Mouse (Mus musculus): ENCODE data around the gene Cacna2d1. TPM values are rescaled to one million over a fixed set of nuclear protein-coding genes. Genes with fewer than 3 reads are reported as not detected.

The Cacna2d1 gene
- polyA plus RNA-seq, 1 experiment: 27.2 TPM

DNA sequence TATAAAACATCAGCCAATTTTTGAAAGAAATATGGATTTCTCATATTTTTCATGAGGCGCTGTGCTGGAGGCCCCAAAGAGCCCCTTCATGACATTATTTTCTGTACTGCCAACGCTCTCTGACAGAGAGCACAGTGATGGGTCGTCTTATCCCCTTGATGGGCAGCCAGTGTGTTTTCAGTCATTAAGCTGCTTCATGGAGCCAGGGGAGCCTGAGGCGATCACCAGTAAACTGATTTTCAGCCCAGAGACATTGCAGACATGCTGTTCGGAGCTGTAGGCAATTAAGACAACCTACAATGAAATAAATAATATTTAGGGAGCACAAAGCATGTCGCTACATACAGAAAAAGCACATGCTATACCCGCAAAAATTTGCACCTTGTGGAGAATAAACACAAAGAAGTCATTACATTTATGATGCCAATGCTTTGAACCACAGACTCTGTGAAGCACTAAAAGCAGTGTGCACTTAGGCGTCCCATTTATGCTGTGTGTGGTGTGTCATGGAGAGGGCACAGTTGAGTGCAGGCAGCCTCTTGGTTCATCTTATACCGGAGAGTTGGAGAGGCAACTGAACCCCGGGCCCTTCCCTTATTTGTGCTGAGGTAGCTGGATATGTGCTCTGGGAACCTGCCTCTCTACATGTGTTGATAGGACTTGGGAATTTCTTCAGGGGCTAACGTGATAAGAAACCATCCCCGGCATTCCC lies 57.1 kb downstream of the Cacna2d1 start:
- no peak for TF ChIP-seq POLR2A (IDR thresholded peaks at IDR 0.05; ENCODE audit: insufficient read length, low read depth)
- TF ChIP-seq TCF3 (IDR thresholded peaks at IDR 0.05; ENCODE audit: insufficient read length, low read depth): no peak
- TF ChIP-seq POLR2AphosphoS2 (IDR thresholded peaks at IDR 0.05; ENCODE audit: insufficient read length, low read depth): no peak
- no peak for TF ChIP-seq USF1 (IDR thresholded peaks at IDR 0.05; ENCODE audit: low read depth)
- TF ChIP-seq MAX (IDR thresholded peaks at IDR 0.05; ENCODE audit: low read depth): no peak
- no peak for TF ChIP-seq TCF12 (IDR thresholded peaks at IDR 0.05; ENCODE audit: insufficient read depth, poor library complexity, severe bottlenecking)
- no peak for TF ChIP-seq CEBPB (IDR thresholded peaks at IDR 0.05; ENCODE audit: insufficient read depth, poor library complexity, severe bottlenecking)
- TF ChIP-seq MYOD1 (IDR thresholded peaks at IDR 0.05; ENCODE audit: control insufficient read depth in 1 of 3, insufficient read length in 2 of 3, low read depth in 2 of 3): no peak
- no peak for TF ChIP-seq MYOG (IDR thresholded peaks at IDR 0.05; ENCODE audit: control insufficient read depth in 1 of 3, insufficient read depth in 1 of 3, insufficient read length in 2 of 3, low read depth in 2 of 3)
- no peak for TF ChIP-seq E2F4 (IDR thresholded peaks at IDR 0.05; ENCODE audit: insufficient read depth)
- TF ChIP-seq REST (IDR thresholded peaks at IDR 0.05; ENCODE audit: insufficient read depth, insufficient read length): no peak
- TF ChIP-seq SRF (IDR thresholded peaks at IDR 0.05; ENCODE audit: control insufficient read depth, insufficient read length, low read depth): no peak
- Histone ChIP-seq H3K27me3 (ENCODE audit: control insufficient read depth, insufficient read depth, insufficient read length) (no peaks in the 10 kb centered on the region), H3ac (ENCODE audit: control insufficient read depth, insufficient read length) (no peak overlapping the region), H3K79me2 (ENCODE audit: control insufficient read depth, insufficient read depth) (peaks cover 44% of the 10 kb centered on the region), H3K4me2 (ENCODE audit: low read depth) (no peak overlapping the region), H3K4me3 (no peak overlapping the region), H3K36me3 (ENCODE audit: control insufficient read depth, insufficient read depth) (no peaks in the 10 kb centered on the region)

DNA sequence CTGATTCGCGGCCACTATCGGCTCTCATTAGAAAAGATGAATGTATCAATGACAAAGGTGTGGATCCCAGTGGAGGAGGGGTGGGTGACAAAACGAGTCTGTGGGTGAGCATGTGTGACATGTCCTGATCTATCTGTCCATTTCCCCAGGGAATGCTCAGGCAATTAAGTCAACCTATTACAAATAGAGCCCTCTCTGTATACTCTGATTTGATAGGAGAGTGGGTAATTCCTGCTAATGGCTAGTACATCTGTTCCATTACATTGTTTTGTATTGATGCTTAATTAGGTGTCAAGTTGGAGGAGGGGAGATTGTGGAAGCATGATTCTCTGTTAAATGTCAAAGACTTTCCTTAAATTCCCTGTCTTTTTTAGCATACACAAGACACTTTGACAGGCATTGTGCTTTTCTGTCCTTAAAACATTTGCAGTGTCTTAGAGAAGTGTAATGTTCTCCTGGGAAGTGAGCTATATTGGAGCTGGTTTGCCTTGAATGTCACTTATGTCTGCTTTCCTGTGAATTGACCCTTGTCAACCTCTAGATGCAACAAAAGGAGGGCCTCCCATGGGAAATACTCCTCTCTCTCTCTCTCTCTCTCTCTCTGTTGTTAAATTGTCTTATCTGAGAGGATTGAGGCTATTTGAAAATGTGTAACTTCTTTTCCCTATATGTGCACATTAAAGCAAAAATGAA lies 58.9 kb downstream of the Cacna2d1 start:
- Histone ChIP-seq H3K4me3 (no peak overlapping the region), H3K27me3 (ENCODE audit: control insufficient read depth, insufficient read depth, insufficient read length) (no peaks in the 10 kb centered on the region), H3K79me2 (ENCODE audit: control insufficient read depth, insufficient read depth) (peaks cover 39% of the 10 kb centered on the region), H3ac (ENCODE audit: control insufficient read depth, insufficient read length) (no peak overlapping the region), H3K36me3 (ENCODE audit: control insufficient read depth, insufficient read depth) (no peaks in the 10 kb centered on the region), H3K4me2 (ENCODE audit: low read depth) (no peak overlapping the region)
- TF ChIP-seq MYOG (IDR thresholded peaks at IDR 0.05; ENCODE audit: control insufficient read depth in 1 of 3, insufficient read depth in 1 of 3, insufficient read length in 2 of 3, low read depth in 2 of 3): no peak
- TF ChIP-seq POLR2A (IDR thresholded peaks at IDR 0.05; ENCODE audit: insufficient read length, low read depth): no peak
- TF ChIP-seq E2F4 (IDR thresholded peaks at IDR 0.05; ENCODE audit: insufficient read depth): no peak
- TF ChIP-seq POLR2AphosphoS2 (IDR thresholded peaks at IDR 0.05; ENCODE audit: insufficient read length, low read depth): no peak
- no peak for TF ChIP-seq SRF (IDR thresholded peaks at IDR 0.05; ENCODE audit: control insufficient read depth, insufficient read length, low read depth)
- no peak for TF ChIP-seq USF1 (IDR thresholded peaks at IDR 0.05; ENCODE audit: low read depth)
- no peak for TF ChIP-seq CEBPB (IDR thresholded peaks at IDR 0.05; ENCODE audit: insufficient read depth, poor library complexity, severe bottlenecking)
- no peak for TF ChIP-seq TCF12 (IDR thresholded peaks at IDR 0.05; ENCODE audit: insufficient read depth, poor library complexity, severe bottlenecking)
- TF ChIP-seq TCF3 (IDR thresholded peaks at IDR 0.05; ENCODE audit: insufficient read length, low read depth): no peak
- TF ChIP-seq REST (IDR thresholded peaks at IDR 0.05; ENCODE audit: insufficient read depth, insufficient read length): no peak
- no peak for TF ChIP-seq MYOD1 (IDR thresholded peaks at IDR 0.05; ENCODE audit: control insufficient read depth in 1 of 3, insufficient read length in 2 of 3, low read depth in 2 of 3)
- TF ChIP-seq MAX (IDR thresholded peaks at IDR 0.05; ENCODE audit: low read depth): no peak

DNA sequence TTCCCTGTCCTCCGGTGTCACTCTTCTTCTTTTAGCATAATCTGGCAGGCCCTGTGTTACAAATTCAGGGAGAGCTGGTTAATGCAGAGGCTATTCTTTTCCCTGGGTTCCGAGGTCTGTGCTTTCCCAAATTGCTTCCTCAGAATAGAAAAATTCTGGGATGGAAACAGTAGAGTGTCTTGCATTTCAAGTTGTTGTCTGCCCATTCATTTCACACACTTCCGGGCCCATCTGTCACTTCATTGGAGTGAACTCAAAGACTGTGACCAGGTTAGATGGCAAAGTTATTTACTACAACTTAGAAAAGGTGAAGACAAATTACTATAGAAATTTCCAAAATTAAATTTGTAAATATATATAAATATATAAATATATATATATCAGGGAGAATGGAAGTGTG lies 62.7 kb downstream of the Cacna2d1 start:
- Histone ChIP-seq H3K4me2 (ENCODE audit: low read depth) (no peak overlapping the region), H3K79me2 (ENCODE audit: control insufficient read depth, insufficient read depth) (peaks cover 29% of the 10 kb centered on the region), H3K36me3 (ENCODE audit: control insufficient read depth, insufficient read depth) (no peaks in the 10 kb centered on the region), H3ac (ENCODE audit: control insufficient read depth, insufficient read length) (no peak overlapping the region), H3K27me3 (ENCODE audit: control insufficient read depth, insufficient read depth, insufficient read length) (no peaks in the 10 kb centered on the region), H3K4me3 (no peak overlapping the region)
- TF ChIP-seq TCF12 (IDR thresholded peaks at IDR 0.05; ENCODE audit: insufficient read depth, poor library complexity, severe bottlenecking): no peak
- TF ChIP-seq MYOG (IDR thresholded peaks at IDR 0.05; ENCODE audit: control insufficient read depth in 1 of 3, insufficient read depth in 1 of 3, insufficient read length in 2 of 3, low read depth in 2 of 3): no peak
- TF ChIP-seq POLR2AphosphoS2 (IDR thresholded peaks at IDR 0.05; ENCODE audit: insufficient read length, low read depth): no peak
- no peak for TF ChIP-seq REST (IDR thresholded peaks at IDR 0.05; ENCODE audit: insufficient read depth, insufficient read length)
- no peak for TF ChIP-seq E2F4 (IDR thresholded peaks at IDR 0.05; ENCODE audit: insufficient read depth)
- no peak for TF ChIP-seq SRF (IDR thresholded peaks at IDR 0.05; ENCODE audit: control insufficient read depth, insufficient read length, low read depth)
- no peak for TF ChIP-seq MYOD1 (IDR thresholded peaks at IDR 0.05; ENCODE audit: control insufficient read depth in 1 of 3, insufficient read length in 2 of 3, low read depth in 2 of 3)
- TF ChIP-seq TCF3 (IDR thresholded peaks at IDR 0.05; ENCODE audit: insufficient read length, low read depth): no peak
- TF ChIP-seq POLR2A (IDR thresholded peaks at IDR 0.05; ENCODE audit: insufficient read length, low read depth): no peak
- TF ChIP-seq MAX (IDR thresholded peaks at IDR 0.05; ENCODE audit: low read depth): no peak
- no peak for TF ChIP-seq USF1 (IDR thresholded peaks at IDR 0.05; ENCODE audit: low read depth)

DNA sequence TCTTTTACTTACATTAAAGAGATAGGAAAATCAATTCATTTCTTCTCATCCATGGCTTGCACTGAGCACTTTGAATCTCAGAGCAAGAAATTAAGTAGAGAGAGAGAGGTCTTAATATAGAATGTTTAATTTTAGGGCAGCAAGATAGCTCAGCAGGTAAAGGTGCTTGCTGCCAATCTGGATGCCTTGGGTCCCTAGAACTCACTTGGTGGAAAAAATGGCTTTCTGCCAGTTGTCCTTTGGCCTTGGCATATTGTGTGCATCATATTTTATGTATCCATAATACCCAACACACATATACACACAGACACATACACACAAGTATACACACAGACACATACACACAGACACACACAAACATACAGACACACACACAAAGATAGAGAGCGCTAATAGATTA lies 63.3 kb downstream of the Cacna2d1 start:
- Histone ChIP-seq H3K4me3 (no peak overlapping the region), H3ac (ENCODE audit: control insufficient read depth, insufficient read length) (no peak overlapping the region), H3K27me3 (ENCODE audit: control insufficient read depth, insufficient read depth, insufficient read length) (no peaks in the 10 kb centered on the region), H3K36me3 (ENCODE audit: control insufficient read depth, insufficient read depth) (no peaks in the 10 kb centered on the region), H3K4me2 (ENCODE audit: low read depth) (no peak overlapping the region), H3K79me2 (ENCODE audit: control insufficient read depth, insufficient read depth) (peaks cover 28% of the 10 kb centered on the region)
- TF ChIP-seq CEBPB (IDR thresholded peaks at IDR 0.05; ENCODE audit: insufficient read depth, poor library complexity, severe bottlenecking) (no peak), MAX (IDR thresholded peaks at IDR 0.05; ENCODE audit: low read depth) (no peak), MYOD1 (IDR thresholded peaks at IDR 0.05; ENCODE audit: control insufficient read depth in 1 of 3, insufficient read length in 2 of 3, low read depth in 2 of 3) (no peak), TCF12 (IDR thresholded peaks at IDR 0.05; ENCODE audit: insufficient read depth, poor library complexity, severe bottlenecking) (no peak), SRF (IDR thresholded peaks at IDR 0.05; ENCODE audit: control insufficient read depth, insufficient read length, low read depth) (no peak), REST (IDR thresholded peaks at IDR 0.05; ENCODE audit: insufficient read depth, insufficient read length) (no peak), POLR2A (IDR thresholded peaks at IDR 0.05; ENCODE audit: insufficient read length, low read depth) (no peak), USF1 (IDR thresholded peaks at IDR 0.05; ENCODE audit: low read depth) (no peak), MYOG (IDR thresholded peaks at IDR 0.05; ENCODE audit: control insufficient read depth in 1 of 3, insufficient read depth in 1 of 3, insufficient read length in 2 of 3, low read depth in 2 of 3) (no peak), TCF3 (IDR thresholded peaks at IDR 0.05; ENCODE audit: insufficient read length, low read depth) (no peak), E2F4 (IDR thresholded peaks at IDR 0.05; ENCODE audit: insufficient read depth) (no peak), POLR2AphosphoS2 (IDR thresholded peaks at IDR 0.05; ENCODE audit: insufficient read length, low read depth) (no peak)
